Comparison of ENCODE assay signal across 15 mouse cellular contexts in the genomic region with DNA sequence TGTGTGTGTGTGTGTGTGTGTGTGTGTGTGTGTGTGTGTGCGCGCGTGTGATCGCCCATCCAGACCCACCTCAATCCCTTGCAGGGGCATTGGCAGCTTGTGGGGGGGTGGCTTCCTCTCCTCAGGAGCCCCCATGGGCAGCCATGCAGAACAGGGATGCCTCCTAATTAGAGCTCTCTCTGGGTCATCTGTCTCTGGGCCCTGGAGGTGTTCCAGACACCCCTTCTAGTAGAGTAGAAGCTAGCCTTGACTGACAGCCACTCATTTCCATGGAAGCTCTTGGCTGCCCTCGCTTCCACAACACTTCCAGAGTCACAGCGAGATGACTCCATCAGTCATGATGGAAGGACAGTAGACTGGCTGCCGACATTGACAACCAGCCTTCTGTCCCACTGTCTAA.
"Had no signal": no experiment of that assay in that cellular context is flagged by ENCODE, and none has a peak within 500 bp of the region (broad histone marks: within the 10 kb centered on the region; RNA-seq: fewer than 3 reads in every experiment).

No protein-coding gene starts in this region.

- DNase-seq: kidney, adult 11 months; kidney, adult 9 months; kidney, postnatal 36 days; lung, embryonic 14.5 days; lung, postnatal 10 days; lung, postnatal 4 days; right cerebral cortex, adult 18-20 months; thymus, postnatal 14 days had no signal

- H3K9me3 ChIP-seq: limb, embryonic 15.5 days; liver, embryonic 12.5 days; neural tube, embryonic 12.5 days had no signal

- H3K36me3 ChIP-seq: limb, embryonic 15.5 days; liver, embryonic 12.5 days; neural tube, embryonic 12.5 days had no signal

- H3K27me3 ChIP-seq: neural tube, embryonic 12.5 days had no signal

- H3K9ac ChIP-seq: limb, embryonic 15.5 days; liver, embryonic 12.5 days; lung, embryonic 14.5 days had no signal

- H3K4me1 ChIP-seq: limb, embryonic 15.5 days; liver, embryonic 12.5 days had no signal

- H3K4me2 ChIP-seq: limb, embryonic 15.5 days; liver, embryonic 12.5 days; lung, embryonic 14.5 days; midbrain, embryonic 11.5 days had no signal

- H3K4me3 ChIP-seq: limb, embryonic 15.5 days; liver, embryonic 12.5 days; myocyte; neural tube, embryonic 12.5 days had no signal

- H3K27ac ChIP-seq: kidney, postnatal 0 days; limb, embryonic 15.5 days; liver, embryonic 12.5 days; stomach, postnatal 0 days had no signal

- ATAC-seq: liver, embryonic 12.5 days had no signal
